Mouse (Mus musculus): ENCODE measurements around the gene Dnal1. TPM values are rescaled to one million over a fixed set of nuclear protein-coding genes. Genes with fewer than 3 reads are reported as not detected.
A peak's percentile ranks its signal among the peaks of the same experiment; 100 is the strongest.

The Dnal1 gene
- polyA plus RNA-seq, 2 experiments from 2014 or later: 0.10 to 0.12 TPM

DNA sequence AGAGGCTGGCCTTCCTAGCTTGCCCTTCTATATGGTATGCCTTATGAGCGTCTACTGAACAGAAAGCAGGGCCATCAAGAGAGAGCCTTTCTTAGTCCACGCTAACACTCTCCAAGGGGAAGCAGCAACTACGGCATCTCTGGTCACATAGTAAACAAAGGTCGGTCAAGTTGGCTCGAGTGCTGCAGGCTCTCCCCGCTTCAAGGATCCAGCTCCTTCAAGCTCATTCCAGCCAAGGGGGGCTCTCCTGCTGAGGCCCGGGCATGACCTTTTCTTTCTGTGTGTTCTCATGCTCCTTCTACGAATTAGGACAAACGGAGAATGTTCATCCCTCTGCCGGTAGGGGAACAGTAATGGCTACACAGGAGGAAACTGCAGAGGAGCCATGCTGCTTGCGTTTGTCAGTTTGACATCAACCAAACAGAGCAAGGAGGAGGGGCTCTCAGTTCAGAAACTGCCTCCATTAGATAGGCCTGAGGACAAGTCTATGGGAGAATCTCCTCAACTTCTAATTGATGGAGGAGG is 49.5 kb downstream of the Dnal1 start:
- no peak for ATAC-seq

DNA sequence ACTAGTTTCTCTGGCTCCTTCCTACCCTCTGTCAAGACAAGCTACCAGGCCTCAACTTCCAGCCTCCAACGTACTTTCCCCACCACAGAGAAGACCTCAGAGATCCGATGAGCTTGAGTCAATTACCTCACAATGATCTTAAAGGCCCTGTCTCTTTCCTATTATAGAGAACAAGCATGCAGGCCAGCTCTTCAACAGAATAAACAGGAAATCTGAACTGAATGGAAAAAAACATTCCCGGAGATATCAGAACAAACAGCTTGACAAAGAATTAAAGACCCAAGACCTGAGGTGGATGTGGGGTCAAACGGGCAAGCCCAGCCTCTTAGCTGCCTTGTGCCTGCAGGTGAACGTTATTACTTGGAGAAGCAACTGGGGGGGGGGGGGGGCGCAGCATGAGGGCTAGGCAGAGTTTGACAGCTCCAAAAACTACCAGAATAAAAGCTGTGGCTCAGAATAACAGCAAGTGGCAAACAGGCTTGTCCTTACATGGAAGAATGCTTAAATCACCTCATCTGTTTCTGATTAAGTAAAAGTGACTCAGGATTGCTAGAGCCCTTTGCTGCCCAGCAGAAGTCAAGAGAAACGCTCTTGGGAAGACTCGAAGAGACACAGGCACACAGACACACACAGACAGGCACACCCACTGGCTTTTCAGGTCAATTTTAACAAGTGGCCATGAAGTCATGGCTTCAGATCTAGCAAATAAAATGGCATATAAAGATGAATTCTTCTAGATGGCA is 51.6 kb downstream of the Dnal1 start:
- no peak for ATAC-seq

DNA sequence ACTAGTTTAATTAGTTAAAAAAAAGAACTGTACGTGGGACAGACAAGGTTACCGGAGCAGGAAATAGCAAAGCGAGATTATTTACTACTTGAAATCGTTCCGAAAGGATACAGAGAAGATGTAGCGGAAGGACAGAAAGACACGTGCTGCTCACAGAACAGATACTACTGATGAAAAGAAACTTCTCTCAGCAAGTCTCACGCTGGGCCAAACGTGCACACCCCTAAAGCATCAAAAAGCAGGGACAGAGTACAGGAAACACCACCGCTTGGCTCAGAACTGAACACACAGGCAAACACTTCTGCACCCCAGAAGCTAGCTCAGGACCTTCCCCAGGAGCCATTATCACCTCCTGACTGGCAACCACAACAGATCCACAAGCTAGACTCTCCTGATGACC is 56.4 kb downstream of the Dnal1 start:
- ATAC-seq: peak; percentile 36

GRCm38 (mm10) chr12:84172216-84172615 is 58.0 kb downstream of the Dnal1 start:
- ATAC-seq: no peak

GRCm38 (mm10) chr12:84172862-84173261 is 58.7 kb downstream of the Dnal1 start:
- no peak for ATAC-seq

DNA sequence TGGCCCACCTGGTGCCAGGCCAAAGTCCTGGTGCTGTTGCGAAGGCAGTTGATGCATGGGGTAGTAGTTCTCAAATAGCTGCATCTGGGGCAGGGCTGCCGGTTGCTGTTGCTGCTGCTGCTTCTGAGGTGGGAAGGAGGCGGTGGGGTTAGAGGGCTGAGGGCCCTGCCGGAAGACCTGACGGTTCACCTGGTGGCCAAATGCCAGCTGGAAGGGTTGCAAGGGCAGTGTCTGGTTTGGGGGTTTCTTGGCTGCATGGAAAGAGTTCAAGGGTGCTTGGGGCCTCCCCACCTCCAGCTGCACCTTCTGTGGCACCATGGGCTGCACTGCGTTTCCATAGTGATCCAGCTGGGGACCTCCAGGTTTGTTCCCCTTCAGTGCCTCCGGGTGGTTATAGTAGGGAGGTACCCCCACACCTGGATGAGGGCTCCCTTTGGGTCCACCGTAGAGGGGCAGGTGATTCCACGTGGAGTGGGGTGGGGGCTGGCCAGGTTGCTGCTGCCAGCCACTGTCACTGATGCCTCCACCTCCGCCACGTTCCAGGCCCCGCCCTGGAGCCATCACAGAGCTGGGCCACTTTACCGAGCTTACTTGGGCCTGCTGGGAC is 59.2 kb downstream of the Dnal1 start:
- no peak for ATAC-seq

DNA sequence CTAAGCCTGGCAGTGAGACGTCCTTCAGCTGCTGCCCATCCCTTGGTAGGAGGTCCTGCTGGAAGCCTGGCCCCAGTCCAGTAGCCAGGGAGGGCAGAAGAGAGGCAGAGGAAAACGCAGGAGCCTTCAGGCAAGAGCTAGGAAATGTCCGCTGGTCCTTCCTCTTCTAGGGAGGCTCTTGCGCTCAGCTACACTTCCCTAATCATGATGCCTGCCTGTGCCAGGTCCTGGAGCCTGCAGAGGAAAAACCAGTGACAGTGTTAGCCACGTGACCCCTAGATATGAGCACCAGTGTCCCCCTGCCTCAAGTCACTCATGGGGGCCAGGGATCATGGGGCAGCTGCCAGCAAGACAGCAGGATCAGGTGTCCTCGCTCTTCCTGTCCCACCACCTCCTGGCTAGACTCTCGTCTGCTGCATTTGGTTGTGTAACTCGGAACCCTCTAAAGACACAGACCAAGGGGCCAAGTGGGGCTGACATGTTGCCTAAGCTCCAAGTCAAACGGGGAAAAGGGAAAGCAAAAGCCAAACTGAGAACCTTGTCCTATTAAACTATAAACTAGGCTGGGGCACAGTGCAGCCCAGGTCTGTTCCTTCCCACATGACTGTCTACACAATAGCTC is 60.1 kb downstream of the Dnal1 start:
- ATAC-seq: no peak

GRCm38 (mm10) chr12:84174871-84175270 is 60.7 kb downstream of the Dnal1 start:
- no peak for ATAC-seq

DNA sequence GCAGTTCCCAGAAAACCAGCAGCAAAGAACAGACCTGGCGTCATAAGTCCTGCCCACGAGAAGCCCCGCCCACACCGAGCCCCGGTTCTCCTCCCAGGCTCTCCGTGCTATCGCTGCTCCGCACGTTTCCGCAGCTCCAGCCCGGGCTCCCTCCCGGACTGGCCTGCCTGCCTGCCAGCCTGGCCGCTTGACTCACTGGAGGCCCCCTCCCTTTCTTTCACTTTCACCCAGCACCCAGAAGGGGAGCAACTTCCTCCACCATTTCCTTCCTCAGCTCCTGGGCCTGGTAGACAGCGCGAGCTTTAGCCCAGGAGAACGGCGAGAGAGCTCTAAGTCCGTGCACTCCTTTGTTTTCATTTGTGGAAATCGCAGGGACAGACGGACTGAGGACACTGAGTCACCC is 61.5 kb downstream of the Dnal1 start:
- peak; percentile 81 for ATAC-seq

GRCm38 (mm10) chr12:84176126-84176769 is 62.1 kb downstream of the Dnal1 start:
- peak; percentile 26 for ATAC-seq

- peak; percentile 10 for ATAC-seq
Measured at GRCm38 (mm10) chr12:84176886-84177765, 63.0 kb downstream of the Dnal1 start.

GRCm38 (mm10) chr12:84178052-84178451 is 63.9 kb downstream of the Dnal1 start:
- ATAC-seq: no peak

DNA sequence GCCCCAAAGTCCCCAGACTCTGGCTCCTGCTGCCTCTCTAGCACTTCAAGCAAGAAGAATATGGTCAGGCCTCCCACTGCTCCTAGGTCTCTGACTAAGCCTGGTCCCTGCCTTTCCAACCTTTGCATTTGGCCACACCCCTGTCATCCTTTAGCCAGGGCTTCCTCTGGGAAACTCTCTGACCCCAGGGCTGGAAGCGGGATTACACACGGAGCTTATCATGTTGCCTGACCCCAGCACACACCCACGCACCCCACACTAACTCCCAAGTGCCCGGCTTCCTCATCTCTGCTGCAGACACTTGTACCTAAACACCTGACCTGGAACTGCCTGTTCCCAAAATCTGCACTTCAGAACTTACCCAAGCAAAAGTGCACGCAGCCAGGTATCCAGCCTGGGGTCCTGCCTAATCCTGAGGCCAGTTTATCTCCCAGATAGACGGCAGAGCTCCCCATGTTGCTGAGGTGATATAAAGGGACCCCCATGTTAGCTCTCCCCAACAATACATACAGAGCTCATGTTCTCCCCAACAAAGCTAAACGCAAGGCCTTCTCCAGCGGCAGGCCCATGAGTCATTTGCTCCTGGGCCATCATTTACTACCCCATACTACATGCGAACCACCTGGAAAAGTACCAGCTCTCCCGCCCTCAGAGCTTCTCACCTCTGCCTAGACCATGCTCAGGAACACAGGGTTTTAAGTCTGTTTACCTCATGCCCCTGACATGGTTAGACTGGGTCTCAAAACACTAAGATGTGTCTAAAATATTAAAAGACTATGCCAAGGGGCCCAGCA is 64.7 kb downstream of the Dnal1 start:
- ATAC-seq: no peak

DNA sequence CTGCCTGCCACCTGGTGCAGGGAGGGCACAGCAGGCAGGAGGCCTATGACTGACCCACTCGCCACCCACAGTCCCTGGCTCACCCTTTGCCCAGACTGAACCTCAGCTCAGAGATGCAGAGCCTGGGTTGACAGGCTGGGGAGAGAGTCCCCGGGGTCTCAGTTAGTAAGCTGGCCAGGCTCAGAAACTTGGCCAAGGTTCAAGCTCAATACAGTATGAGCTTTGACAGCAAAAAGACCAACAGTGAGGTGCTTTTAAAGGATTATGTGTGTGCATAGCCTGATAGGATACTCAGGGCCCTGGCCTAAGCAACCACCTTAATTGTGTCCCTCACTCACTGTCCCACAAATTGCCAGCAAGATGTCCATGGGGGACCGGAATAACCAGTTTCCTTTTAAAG is 65.9 kb downstream of the Dnal1 start:
- no peak for ATAC-seq

GRCm38 (mm10) chr12:84180701-84181435 is 66.7 kb downstream of the Dnal1 start:
- ATAC-seq: no peak

DNA sequence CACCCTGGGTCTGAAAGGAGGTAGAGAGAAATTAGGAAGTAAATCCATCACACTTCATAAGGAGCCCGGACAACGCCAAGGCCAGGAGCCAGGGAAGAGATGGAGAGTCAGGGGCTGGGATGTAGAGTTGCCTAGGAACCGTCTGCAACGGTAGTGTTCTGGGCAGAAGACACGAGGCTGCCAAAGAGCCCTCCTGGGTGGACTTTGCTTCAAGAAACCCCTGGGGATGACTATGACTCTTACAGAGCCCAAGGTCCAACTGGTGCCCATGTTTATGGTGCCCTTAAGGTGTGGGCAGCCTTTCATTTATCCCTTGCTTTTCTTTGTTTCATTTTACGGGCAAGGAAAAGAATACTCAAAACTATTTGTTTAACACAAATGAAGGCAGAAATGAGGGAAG is 67.8 kb downstream of the Dnal1 start:
- ATAC-seq: no peak

DNA sequence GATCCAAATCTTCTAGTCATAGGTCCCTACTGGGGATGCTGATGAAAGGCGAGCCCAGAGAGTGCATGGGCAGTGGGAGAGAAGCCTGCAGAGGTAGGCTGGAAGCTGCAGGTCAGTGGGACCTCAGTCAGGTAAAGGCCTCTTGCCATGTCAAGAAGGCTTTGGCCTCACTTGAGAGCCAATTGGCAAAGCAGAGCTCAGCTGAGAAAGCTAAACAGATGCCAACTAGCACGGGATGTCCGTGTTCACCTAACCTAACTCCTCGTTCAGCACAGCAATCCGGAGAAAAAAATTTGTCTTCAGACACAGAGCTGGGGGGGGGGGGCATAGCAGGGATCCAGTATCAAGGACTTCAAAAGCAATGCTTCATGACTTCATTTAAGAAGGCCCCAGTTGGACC is 70.8 kb downstream of the Dnal1 start:
- ATAC-seq: no peak

DNA sequence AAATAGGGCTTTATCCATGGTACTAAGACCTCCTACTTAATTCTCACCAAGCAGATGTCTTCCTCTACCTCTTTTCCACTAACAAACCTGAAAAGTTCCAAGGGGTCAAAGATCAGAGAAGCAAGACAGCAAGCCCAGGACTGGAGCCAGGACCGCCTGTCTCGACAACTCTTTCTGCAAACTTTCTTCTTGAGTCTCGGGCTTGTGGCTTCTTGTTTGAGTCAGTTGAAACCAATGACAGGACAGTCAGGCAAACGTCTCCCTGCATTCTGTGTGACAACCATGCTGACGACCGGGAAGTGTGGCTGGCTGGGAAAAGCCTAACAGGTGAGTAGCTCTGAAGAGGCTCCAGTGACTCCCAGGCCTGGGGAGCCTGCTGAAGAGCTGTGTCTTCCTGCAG is 71.4 kb downstream of the Dnal1 start:
- ATAC-seq: no peak

DNA sequence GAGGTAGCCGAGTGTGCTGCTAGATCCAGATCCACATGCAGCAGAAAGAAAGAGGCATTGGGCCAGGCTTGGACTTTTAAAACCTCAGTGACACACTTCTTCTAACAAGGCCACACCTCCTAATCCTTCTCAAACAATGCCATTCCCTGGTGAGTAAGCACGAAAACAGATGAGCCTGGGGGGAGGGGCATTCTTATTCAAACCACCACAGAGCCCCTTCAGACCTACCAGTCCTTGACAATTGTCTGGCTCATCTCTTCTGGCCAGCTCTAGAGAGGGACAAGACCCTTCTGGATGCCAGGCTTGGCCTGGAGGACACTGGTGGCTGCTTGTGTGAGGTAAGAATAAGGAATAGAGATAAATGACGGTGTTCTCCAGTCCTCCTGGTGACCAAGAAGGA is 72.4 kb downstream of the Dnal1 start:
- ATAC-seq: no peak

DNA sequence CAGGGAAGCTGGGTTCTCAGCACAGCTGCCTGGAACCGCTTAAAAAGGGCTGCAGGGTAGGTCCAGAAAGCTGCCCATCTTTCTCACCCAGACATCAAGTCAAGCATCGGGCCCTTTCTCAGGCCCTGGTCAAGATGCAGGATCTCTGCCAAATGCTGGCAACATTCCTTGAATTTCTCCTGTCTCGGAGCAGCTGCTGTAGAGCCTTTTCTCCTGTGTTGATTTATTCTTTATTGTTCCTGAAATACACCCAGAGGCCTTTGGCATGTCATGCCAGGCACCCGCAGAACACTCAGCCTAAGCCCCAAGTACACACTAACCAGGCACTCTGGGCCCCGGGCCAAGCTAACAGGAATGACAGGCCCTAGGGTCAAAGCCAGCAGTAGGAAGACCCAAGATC is 72.8 kb downstream of the Dnal1 start:
- ATAC-seq: no peak

Measured in CD4-positive, CD25-positive, alpha-beta regulatory T cell, adult 4 months (primary cell).